Mouse (Mus musculus) myocyte (in vitro differentiated cells): ENCODE data around the gene Rere.

Source experiments
- CEBPB ChIP-seq: IDR thresholded peaks from 2 replicates; pipeline ENCODE4 v1.6.1; 2011; ENCODE audit warnings: mild to moderate bottlenecking, moderate library complexity; ENCODE audit not compliant: poor library complexity, insufficient read depth, severe bottlenecking
- E2F4 ChIP-seq: IDR thresholded peaks from one replicate; pipeline ENCODE4 v1.6.1; 2011; ENCODE audit warnings: mild to moderate bottlenecking, control low read depth, moderate library complexity; ENCODE audit not compliant: insufficient read depth
- MAX ChIP-seq: IDR thresholded peaks from one replicate; pipeline ENCODE4 v1.6.1; 2011; ENCODE audit warnings: low read depth, mild to moderate bottlenecking, control low read depth
- MYOD1 ChIP-seq, 3 experiments: IDR thresholded peaks; one replicate each; pipeline ENCODE4 v1.6.1; 2011; ENCODE audit warnings: control low read depth in 2 of 3, low read depth in 2 of 3, mild to moderate bottlenecking in 2 of 3, moderate library complexity in 1 of 3; ENCODE audit not compliant: insufficient read length in 2 of 3, control insufficient read depth in 1 of 3
- MYOG ChIP-seq, 3 experiments: IDR thresholded peaks; one replicate each; pipeline ENCODE4 v1.6.1; 2011; ENCODE audit warnings: control low read depth in 2 of 3, low read depth in 2 of 3, mild to moderate bottlenecking in 2 of 3; ENCODE audit not compliant: insufficient read length in 2 of 3, control insufficient read depth in 1 of 3, insufficient read depth in 1 of 3
- POLR2A ChIP-seq: IDR thresholded peaks from one replicate; pipeline ENCODE4 v1.6.1; 2011; ENCODE audit warnings: low read depth, mild to moderate bottlenecking, control low read depth, moderate library complexity; ENCODE audit not compliant: insufficient read length
- POLR2AphosphoS2 ChIP-seq: IDR thresholded peaks from one replicate; pipeline ENCODE4 v1.6.1; 2011; ENCODE audit warnings: low read depth, control low read depth; ENCODE audit not compliant: insufficient read length
- TCF12 ChIP-seq: IDR thresholded peaks from one replicate; pipeline ENCODE4 v1.6.1; 2011; ENCODE audit warnings: mild to moderate bottlenecking, control low read depth; ENCODE audit not compliant: poor library complexity, insufficient read depth, severe bottlenecking
- USF1 ChIP-seq: IDR thresholded peaks from one replicate; pipeline ENCODE4 v1.6.1; 2011; ENCODE audit warnings: low read depth, mild to moderate bottlenecking, control low read depth, moderate library complexity

- TF ChIP-seq POLR2A, result no peak
- TF ChIP-seq E2F4, result no peak
- no peak for TF ChIP-seq CEBPB
- TF ChIP-seq POLR2AphosphoS2, result no peak
- TF ChIP-seq MAX, result no peak
- TF ChIP-seq TCF12, result no peak
- no peak for TF ChIP-seq MYOD1 (IDR thresholded peaks at IDR 0.05; ENCODE audit: control insufficient read depth in 1 of 3, insufficient read length in 2 of 3, low read depth in 2 of 3)
- no peak for TF ChIP-seq MYOG (IDR thresholded peaks at IDR 0.05; ENCODE audit: control insufficient read depth in 1 of 3, insufficient read depth in 1 of 3, insufficient read length in 2 of 3, low read depth in 2 of 3)
- TF ChIP-seq USF1, result no peak
Observed at GRCm38 (mm10) chr4:150259577-150259976, 21.9 kb upstream of the Rere start.
